22 mouse cellular contexts compared by ENCODE assay signal in the genomic region with DNA sequence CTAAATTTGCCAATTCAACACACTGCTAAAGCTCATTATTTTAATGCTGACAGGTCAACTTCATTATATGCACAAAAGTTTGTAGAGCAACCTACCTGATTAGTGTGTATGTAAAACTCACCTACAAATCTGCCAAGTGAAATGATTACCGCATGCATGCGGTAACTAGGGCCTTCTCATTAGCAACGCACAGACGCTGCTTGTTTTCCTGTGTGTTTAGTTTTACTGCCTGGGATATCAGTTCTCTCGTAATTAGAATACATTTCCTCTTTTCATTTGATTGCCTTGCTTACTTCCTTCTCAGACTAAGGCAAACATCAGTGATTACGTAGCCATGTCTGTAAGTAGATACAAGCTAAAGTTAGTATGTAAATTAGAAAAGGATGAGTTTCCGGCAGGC.
"Had no signal": no experiment of that assay in that cellular context is flagged by ENCODE, and none has a peak within 500 bp of the region (broad histone marks: within the 10 kb centered on the region; RNA-seq: fewer than 3 reads in every experiment).

No protein-coding gene starts in this region.

- H3K27ac ChIP-seq: limb, embryonic 13.5 days; liver, embryonic 14.5 days; midbrain, embryonic 10.5 days; neural tube, embryonic 13.5 days had no signal

- ATAC-seq: liver, postnatal 0 days; lung, postnatal 0 days had no signal

- H3K4me2 ChIP-seq: limb, embryonic 13.5 days; lung, embryonic 14.5 days; neural tube, embryonic 13.5 days had no signal

- H3K9me3 ChIP-seq: limb, embryonic 13.5 days; megakaryocyte, embryonic 14.5 days; midbrain, embryonic 10.5 days; neural tube, embryonic 13.5 days had no signal

- DNase-seq: kidney, adult 18-20 months; kidney, adult 9 months; kidney, postnatal 14 days; kidney, postnatal 4 days; left cerebral cortex, postnatal 4 days; liver; liver, postnatal 0 days; lung, embryonic 14.5 days; lung, postnatal 36 days; midbrain, embryonic 14.5 days; retina, postnatal 1 day; right cerebral cortex, postnatal 25 days; spleen, adult 18-20 months; thymus, adult 18-20 months; thymus, postnatal 36 days had no signal

- H3K4me1 ChIP-seq: neural tube, embryonic 13.5 days had no signal

- H3K27me3 ChIP-seq: limb, embryonic 13.5 days; megakaryocyte, embryonic 14.5 days; neural tube, embryonic 13.5 days had no signal

- H3K36me3 ChIP-seq: limb, embryonic 13.5 days had no signal

- H3K4me3 ChIP-seq: limb, embryonic 13.5 days; megakaryocyte, embryonic 14.5 days; midbrain, embryonic 10.5 days; myocyte; neural tube, embryonic 13.5 days had no signal

- H3K9ac ChIP-seq: limb, embryonic 13.5 days; liver, embryonic 14.5 days; liver, postnatal 0 days; lung, embryonic 14.5 days; neural tube, embryonic 13.5 days had no signal
